Mouse (Mus musculus): Measurements from ENCODE around the gene Olfr140. TPM values are rescaled to one million over a fixed set of nuclear protein-coding genes. Genes with fewer than 3 reads are reported as not detected.

Gene Olfr140
- polyA plus RNA-seq (2012; fragmentation: generic; extraction: Trizol): not detected

- TF ChIP-seq MYOD1 (IDR thresholded peaks at IDR 0.05; ENCODE audit: control insufficient read depth in 1 of 3, insufficient read length in 2 of 3, low read depth in 2 of 3) (no peak), SRF (IDR thresholded peaks at IDR 0.05; ENCODE audit: control insufficient read depth, insufficient read length, low read depth) (no peak), REST (IDR thresholded peaks at IDR 0.05; ENCODE audit: insufficient read depth, insufficient read length) (no peak), MYOG (IDR thresholded peaks at IDR 0.05; ENCODE audit: control insufficient read depth in 1 of 3, insufficient read depth in 1 of 3, insufficient read length in 2 of 3, low read depth in 2 of 3) (no peak)
- no peaks in the 10 kb centered on the region for H3K27me3 ChIP-seq (ENCODE audit: control insufficient read depth, insufficient read depth, insufficient read length)
- H3K4me3 ChIP-seq: no peak within 1 kb of the TSS
- H3K79me2 ChIP-seq (ENCODE audit: control insufficient read depth, insufficient read depth): no peaks in the 10 kb centered on the region
- no peak within 1 kb of the TSS for H3K4me2 ChIP-seq (ENCODE audit: low read depth)
- no peak within 1 kb of the TSS for H3ac ChIP-seq (ENCODE audit: control insufficient read depth, insufficient read length)
- no peaks in the 10 kb centered on the region for H3K36me3 ChIP-seq (ENCODE audit: control insufficient read depth, insufficient read depth)
Observed at GRCm38 (mm10) chr2:90063494-90063893, at the start of gene Olfr140. Gene Olfr140, minus strand, starts transcription at chr2:90063594.

- no peak for TF ChIP-seq MAX (IDR thresholded peaks at IDR 0.05; ENCODE audit: low read depth)
- TF ChIP-seq POLR2AphosphoS2 (IDR thresholded peaks at IDR 0.05; ENCODE audit: insufficient read length, low read depth): no peak
- TF ChIP-seq SRF (IDR thresholded peaks at IDR 0.05; ENCODE audit: control insufficient read depth, insufficient read length, low read depth): no peak
- TF ChIP-seq POLR2A (IDR thresholded peaks at IDR 0.05; ENCODE audit: insufficient read length, low read depth): no peak
- no peak for TF ChIP-seq E2F4 (IDR thresholded peaks at IDR 0.05; ENCODE audit: insufficient read depth)
- TF ChIP-seq MYOG (IDR thresholded peaks at IDR 0.05; ENCODE audit: control insufficient read depth in 1 of 3, insufficient read depth in 1 of 3, insufficient read length in 2 of 3, low read depth in 2 of 3): no peak
- TF ChIP-seq REST (IDR thresholded peaks at IDR 0.05; ENCODE audit: insufficient read depth, insufficient read length): no peak
- H3K79me2 ChIP-seq (ENCODE audit: control insufficient read depth, insufficient read depth): no peaks in the 10 kb centered on the region
- no peaks in the 10 kb centered on the region for H3K27me3 ChIP-seq (ENCODE audit: control insufficient read depth, insufficient read depth, insufficient read length)
- no peak overlapping the region for H3K4me3 ChIP-seq
- H3K4me2 ChIP-seq (ENCODE audit: low read depth): no peak overlapping the region
- H3ac ChIP-seq (ENCODE audit: control insufficient read depth, insufficient read length): no peak overlapping the region
- H3K36me3 ChIP-seq (ENCODE audit: control insufficient read depth, insufficient read depth): no peaks in the 10 kb centered on the region
Observed at GRCm38 (mm10) chr2:90070065-90070464, 6.7 kb upstream of the Olfr140 start.

GRCm38 (mm10) chr2:90035037-90035436 is 28.4 kb downstream of the Olfr140 start, which contains the start of gene Olfr1265:
Gene Olfr1265, plus strand, starts transcription at chr2:90035337.
- H3K79me2 ChIP-seq (ENCODE audit: control insufficient read depth, insufficient read depth): no peaks in the 10 kb centered on the region
- H3K4me3 ChIP-seq: no peak within 1 kb of the TSS
- no peaks in the 10 kb centered on the region for H3K36me3 ChIP-seq (ENCODE audit: control insufficient read depth, insufficient read depth)
- H3ac ChIP-seq (ENCODE audit: control insufficient read depth, insufficient read length): no peak within 1 kb of the TSS
- TF ChIP-seq SRF (IDR thresholded peaks at IDR 0.05; ENCODE audit: control insufficient read depth, insufficient read length, low read depth) (no peak), MYOD1 (IDR thresholded peaks at IDR 0.05; ENCODE audit: control insufficient read depth in 1 of 3, insufficient read length in 2 of 3, low read depth in 2 of 3) (no peak), USF1 (IDR thresholded peaks at IDR 0.05; ENCODE audit: low read depth) (no peak)
- no peak within 1 kb of the TSS for H3K4me2 ChIP-seq (ENCODE audit: low read depth)
- H3K27me3 ChIP-seq (ENCODE audit: control insufficient read depth, insufficient read depth, insufficient read length): no peaks in the 10 kb centered on the region

- TF ChIP-seq CEBPB (IDR thresholded peaks at IDR 0.05; ENCODE audit: insufficient read depth, poor library complexity, severe bottlenecking) (no peak), MYOG (IDR thresholded peaks at IDR 0.05; ENCODE audit: control insufficient read depth in 1 of 3, insufficient read depth in 1 of 3, insufficient read length in 2 of 3, low read depth in 2 of 3) (no peak), POLR2A (IDR thresholded peaks at IDR 0.05; ENCODE audit: insufficient read length, low read depth) (no peak), TCF3 (IDR thresholded peaks at IDR 0.05; ENCODE audit: insufficient read length, low read depth) (no peak), SRF (IDR thresholded peaks at IDR 0.05; ENCODE audit: control insufficient read depth, insufficient read length, low read depth) (no peak), MAX (IDR thresholded peaks at IDR 0.05; ENCODE audit: low read depth) (no peak), MYOD1 (IDR thresholded peaks at IDR 0.05; ENCODE audit: control insufficient read depth in 1 of 3, insufficient read length in 2 of 3, low read depth in 2 of 3) (no peak), USF1 (IDR thresholded peaks at IDR 0.05; ENCODE audit: low read depth) (no peak)
- Histone ChIP-seq H3K4me3 (no peak within 1 kb of the TSS), H3K36me3 (ENCODE audit: control insufficient read depth, insufficient read depth) (no peaks in the 10 kb centered on the region), H3K79me2 (ENCODE audit: control insufficient read depth, insufficient read depth) (no peaks in the 10 kb centered on the region), H3K4me2 (ENCODE audit: low read depth) (no peak within 1 kb of the TSS), H3K27me3 (ENCODE audit: control insufficient read depth, insufficient read depth, insufficient read length) (no peaks in the 10 kb centered on the region), H3ac (ENCODE audit: control insufficient read depth, insufficient read length) (no peak within 1 kb of the TSS)
Observed at GRCm38 (mm10) chr2:90025477-90025876, 37.9 kb downstream of the Olfr140 start, which contains the start of gene Olfr1264. Gene Olfr1264, minus strand, starts transcription at chr2:90025577.

GRCm38 (mm10) chr2:90011831-90012230 is 51.6 kb downstream of the Olfr140 start, which contains the start of gene Olfr1263:
Gene Olfr1263, plus strand, starts transcription at chr2:90012131.
- Histone ChIP-seq H3K4me2 (ENCODE audit: low read depth) (no peak within 1 kb of the TSS), H3K79me2 (ENCODE audit: control insufficient read depth, insufficient read depth) (no peaks in the 10 kb centered on the region), H3K4me3 (no peak within 1 kb of the TSS), H3ac (ENCODE audit: control insufficient read depth, insufficient read length) (no peak within 1 kb of the TSS), H3K36me3 (ENCODE audit: control insufficient read depth, insufficient read depth) (no peaks in the 10 kb centered on the region), H3K27me3 (ENCODE audit: control insufficient read depth, insufficient read depth, insufficient read length) (no peaks in the 10 kb centered on the region)
- no peak for TF ChIP-seq TCF3 (IDR thresholded peaks at IDR 0.05; ENCODE audit: insufficient read length, low read depth)
- TF ChIP-seq E2F4 (IDR thresholded peaks at IDR 0.05; ENCODE audit: insufficient read depth): no peak
- TF ChIP-seq SRF (IDR thresholded peaks at IDR 0.05; ENCODE audit: control insufficient read depth, insufficient read length, low read depth): no peak
- no peak for TF ChIP-seq REST (IDR thresholded peaks at IDR 0.05; ENCODE audit: insufficient read depth, insufficient read length)
- no peak for TF ChIP-seq POLR2A (IDR thresholded peaks at IDR 0.05; ENCODE audit: insufficient read length, low read depth)
- no peak for TF ChIP-seq POLR2AphosphoS2 (IDR thresholded peaks at IDR 0.05; ENCODE audit: insufficient read length, low read depth)
- no peak for TF ChIP-seq MAX (IDR thresholded peaks at IDR 0.05; ENCODE audit: low read depth)

GRCm38 (mm10) chr2:89999845-90000244 is 63.5 kb downstream of the Olfr140 start, which contains the start of gene Olfr1262:
Gene Olfr1262, plus strand, starts transcription at chr2:90000145.
- TF ChIP-seq SRF (IDR thresholded peaks at IDR 0.05; ENCODE audit: control insufficient read depth, insufficient read length, low read depth): no peak
- TF ChIP-seq REST (IDR thresholded peaks at IDR 0.05; ENCODE audit: insufficient read depth, insufficient read length): no peak
- no peak for TF ChIP-seq CEBPB (IDR thresholded peaks at IDR 0.05; ENCODE audit: insufficient read depth, poor library complexity, severe bottlenecking)
- TF ChIP-seq MYOG (IDR thresholded peaks at IDR 0.05; ENCODE audit: control insufficient read depth in 1 of 3, insufficient read depth in 1 of 3, insufficient read length in 2 of 3, low read depth in 2 of 3): no peak
- TF ChIP-seq POLR2AphosphoS2 (IDR thresholded peaks at IDR 0.05; ENCODE audit: insufficient read length, low read depth): no peak
- TF ChIP-seq POLR2A (IDR thresholded peaks at IDR 0.05; ENCODE audit: insufficient read length, low read depth): no peak
- no peak for TF ChIP-seq MYOD1 (IDR thresholded peaks at IDR 0.05; ENCODE audit: control insufficient read depth in 1 of 3, insufficient read length in 2 of 3, low read depth in 2 of 3)
- no peak for TF ChIP-seq TCF3 (IDR thresholded peaks at IDR 0.05; ENCODE audit: insufficient read length, low read depth)
- no peak for TF ChIP-seq USF1 (IDR thresholded peaks at IDR 0.05; ENCODE audit: low read depth)
- TF ChIP-seq MAX (IDR thresholded peaks at IDR 0.05; ENCODE audit: low read depth): no peak
- no peak for TF ChIP-seq TCF12 (IDR thresholded peaks at IDR 0.05; ENCODE audit: insufficient read depth, poor library complexity, severe bottlenecking)
- TF ChIP-seq E2F4 (IDR thresholded peaks at IDR 0.05; ENCODE audit: insufficient read depth): no peak
- Histone ChIP-seq H3K36me3 (ENCODE audit: control insufficient read depth, insufficient read depth) (no peaks in the 10 kb centered on the region), H3K27me3 (ENCODE audit: control insufficient read depth, insufficient read depth, insufficient read length) (no peaks in the 10 kb centered on the region), H3K4me2 (ENCODE audit: low read depth) (no peak within 1 kb of the TSS), H3ac (ENCODE audit: control insufficient read depth, insufficient read length) (no peak within 1 kb of the TSS), H3K79me2 (ENCODE audit: control insufficient read depth, insufficient read depth) (no peaks in the 10 kb centered on the region), H3K4me3 (no peak within 1 kb of the TSS)

Data from myocyte (in vitro differentiated cells).